Mouse (Mus musculus) common myeloid progenitor, adult 5-6 weeks (primary cell): ENCODE data around the gene Col9a2. TPM values are rescaled to one million over a fixed set of nuclear protein-coding genes. Genes with fewer than 3 reads are reported as not detected.

Experiments used
- ATAC-seq: replicated peaks from 2 replicates; pipeline ENCODE4 v1.8.0; 2016; ENCODE audit warnings: low read depth, mild to moderate bottlenecking, moderate TSS enrichment, inconsistent platforms; ENCODE audit not compliant: poor library complexity, severe bottlenecking
- total RNA-seq: library from RNA; stranded (forward); fragments of 200-1000, 187-1606 nt; gene quantifications from 2 replicates; pipeline ENCODE4 v1.2.3, GENCODE M21; 2017

The Col9a2 gene
- total RNA-seq = not detected in 2 replicates

- peak; percentile 9; the same call in 1 of the 2 replicates for ATAC-seq
Observed at GRCm38 (mm10) chr4:121039331-121040115, at the start of gene Col9a2. Gene Col9a2, plus strand, starts transcription at chr4:121039385.

GRCm38 (mm10) chr4:120992284-120992683, 46.9 kb upstream of the Col9a2 start:
- no peak for ATAC-seq

GRCm38 (mm10) chr4:120993025-120993424, 46.2 kb upstream of the Col9a2 start:
- ATAC-seq = peak; percentile 82

- ATAC-seq = no peak
Observed at GRCm38 (mm10) chr4:120995911-120996310, 43.3 kb upstream of the Col9a2 start.

GRCm38 (mm10) chr4:121001042-121001441, 38.1 kb upstream of the Col9a2 start:
- no peak for ATAC-seq

- ATAC-seq = no peak
Observed at GRCm38 (mm10) chr4:121001659-121002058, 37.5 kb upstream of the Col9a2 start.

- ATAC-seq = no peak
Observed at GRCm38 (mm10) chr4:121002400-121003171, 36.6 kb upstream of the Col9a2 start.

GRCm38 (mm10) chr4:121003611-121004091, 35.5 kb upstream of the Col9a2 start:
- no peak for ATAC-seq

- ATAC-seq = peak; percentile 66
Observed at GRCm38 (mm10) chr4:121004679-121005078, 34.5 kb upstream of the Col9a2 start.

- no peak for ATAC-seq
Observed at GRCm38 (mm10) chr4:121007006-121007405, 32.2 kb upstream of the Col9a2 start.

- ATAC-seq = no peak
Observed at GRCm38 (mm10) chr4:121008071-121008745, 31.0 kb upstream of the Col9a2 start.

- peak; percentile 36 for ATAC-seq
Observed at GRCm38 (mm10) chr4:121009151-121009550, 30.0 kb upstream of the Col9a2 start.

- ATAC-seq = no peak; the same call in 1 of the 2 replicates
Observed at GRCm38 (mm10) chr4:121010770-121011549, 28.2 kb upstream of the Col9a2 start.

- ATAC-seq = peak; percentile 64
Observed at GRCm38 (mm10) chr4:121014594-121015267, 24.5 kb upstream of the Col9a2 start.

- no peak for ATAC-seq
Observed at GRCm38 (mm10) chr4:121015268-121015659, 23.9 kb upstream of the Col9a2 start.

- ATAC-seq = peak; percentile 16; the same call in 1 of the 2 replicates
Observed at GRCm38 (mm10) chr4:121016021-121016898, 22.9 kb upstream of the Col9a2 start.

- peak; percentile 76 for ATAC-seq
Observed at GRCm38 (mm10) chr4:121016928-121017657, 22.1 kb upstream of the Col9a2 start, which contains the start of gene Smap2. Gene Smap2, minus strand, starts transcription at chr4:121017247.
